Mouse (Mus musculus): ENCODE measurements at regions not wholly inside any gene's neighbourhood (a gene's known extent, or its start where the extent isn't known, plus 50 kb on each side); places are given as distances from the start of the nearest gene placed in this dataset.

DNA sequence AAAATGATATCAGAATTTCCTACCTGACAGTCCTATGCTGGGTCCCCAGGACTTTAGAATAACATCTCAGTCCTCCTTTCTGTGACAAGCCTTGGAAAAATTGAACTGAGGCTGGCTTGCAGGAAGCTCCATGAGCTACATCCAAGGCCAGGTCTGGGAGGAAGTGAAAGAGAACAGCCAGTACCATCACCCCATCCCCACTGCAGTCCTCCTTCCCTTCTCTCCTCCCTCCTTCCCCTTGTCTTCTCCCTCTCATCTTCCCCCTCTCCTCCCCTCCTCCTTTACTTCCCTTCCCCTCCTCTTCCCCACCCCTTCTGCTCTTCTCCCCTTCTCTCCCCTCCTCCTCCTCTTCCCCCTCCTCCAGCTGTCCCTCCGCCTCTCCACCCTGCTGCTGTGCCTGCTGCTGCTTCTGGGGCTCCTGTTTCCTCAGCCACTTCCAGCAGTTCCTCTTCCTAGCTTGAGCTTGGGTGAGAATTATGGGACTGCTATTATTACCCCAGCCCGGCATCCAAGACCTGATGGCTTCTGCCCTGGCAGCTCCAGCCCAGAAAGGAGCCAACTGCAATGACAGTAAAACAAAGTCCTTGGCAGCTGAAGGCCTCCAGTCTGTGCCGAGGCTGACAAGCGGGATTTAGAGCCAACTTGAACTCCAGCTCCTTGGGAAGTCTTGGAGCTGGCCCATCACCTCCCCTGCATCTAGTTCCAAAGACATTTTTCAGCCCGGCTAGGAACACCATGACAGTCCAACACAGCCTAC lies 120.8 kb downstream of the Cdc5l start (continued):
- TF ChIP-seq MXI1 (IDR thresholded peaks at IDR 0.05; ENCODE audit: low read depth, low read length) (no peak), GABPA (IDR thresholded peaks at IDR 0.05; ENCODE audit: insufficient replicate concordance, low read depth, low read length) (no peak)

DNA sequence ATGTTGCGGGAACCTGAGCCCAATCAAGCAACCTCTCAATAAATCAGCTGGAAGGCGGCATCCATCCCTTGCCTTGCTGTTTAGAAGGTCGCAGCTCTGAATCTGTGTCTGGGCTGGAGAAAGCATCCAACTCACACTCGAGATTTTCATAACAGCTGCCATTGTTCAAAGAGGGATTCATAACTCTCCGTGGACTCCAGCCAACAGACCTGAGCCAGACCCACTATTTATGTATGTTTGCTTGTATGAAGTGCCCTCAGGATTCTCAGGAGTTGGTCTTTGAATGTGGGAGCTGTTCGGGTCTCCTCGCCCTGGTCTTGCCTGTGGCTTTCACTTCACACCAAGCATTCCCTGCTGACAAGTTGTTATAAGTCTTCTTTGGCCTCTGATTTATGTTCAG lies 127.0 kb downstream of the Cdc5l start:
- no peak overlapping the region for H3K27ac ChIP-seq (ENCODE audit: insufficient read depth, low read depth)
- no peaks in the 10 kb centered on the region for H3K36me3 ChIP-seq (replicated peaks in 1 of 2; ENCODE audit: control insufficient read depth in 1 of 2, insufficient read depth in 1 of 2, low read length in 1 of 2)
- H3K4me3 ChIP-seq (replicated peaks in 1 of 3; ENCODE audit: low read depth in 2 of 3, low read length in 2 of 3, poor library complexity in 1 of 3): no peak overlapping the region
- no peaks in the 10 kb centered on the region for H3K27me3 ChIP-seq (replicated peaks)
- H3K4me2 ChIP-seq (ENCODE audit: insufficient read depth, low read depth, poor library complexity, severe bottlenecking): no peak overlapping the region
- no peaks in the 10 kb centered on the region for H3K79me2 ChIP-seq (replicated peaks; ENCODE audit: control insufficient read depth, extremely low read depth, insufficient read depth, poor library complexity, severe bottlenecking)
- no peak overlapping the region for H3K9ac ChIP-seq (ENCODE audit: insufficient read depth, low read depth)
- H3K4me1 ChIP-seq (ENCODE audit: control insufficient read depth in 1 of 2, insufficient read depth in 2 of 2): peaks cover 0 to 16% of the 10 kb centered on the region in 2 experiments; a peak in 2 of 4 replicates
- DNase-seq (ENCODE audit: extremely low read depth): no peak
- dilution Hi-C loops (cut with MboI; ENCODE audit: extremely low pct_ligation_motif_present, extremely low pct_unique_long_range_greater_than_20kb, low sequenced_read_pairs) (no loop called here), in situ Hi-C loops (cut with MboI; ENCODE audit: low pct_ligation_motif_present, low pct_unique_long_range_greater_than_20kb, low sequenced_read_pairs) (no loop called here)
- TF ChIP-seq CHD1 (IDR thresholded peaks at IDR 0.05; ENCODE audit: low read depth, low read length): no peak
- TF ChIP-seq MAZ (IDR thresholded peaks at IDR 0.05; ENCODE audit: low read depth, low read length): no peak
- TF ChIP-seq PAX5 (IDR thresholded peaks at IDR 0.05; ENCODE audit: low read length): no peak
- no peak for TF ChIP-seq E2F4 (IDR thresholded peaks at IDR 0.05; ENCODE audit: insufficient replicate concordance, low read depth, low read length)
- no peak for TF ChIP-seq HCFC1 (IDR thresholded peaks at IDR 0.05; ENCODE audit: low read depth, low read length)
- no peak for TF ChIP-seq MAFK (IDR thresholded peaks at IDR 0.05; ENCODE audit: insufficient replicate concordance, low read length)
- TF ChIP-seq JUN (IDR thresholded peaks at IDR 0.05; ENCODE audit: insufficient read depth, low read depth, low read length): no peak
- TF ChIP-seq RCOR1 (conservative IDR thresholded peaks at IDR 0.05; ENCODE audit: low read depth, low read length): no peak
- no peak for TF ChIP-seq ETS1 (conservative IDR thresholded peaks at IDR 0.05; ENCODE audit: low read depth, low read length)
- TF ChIP-seq USF1 (IDR thresholded peaks at IDR 0.05; ENCODE audit: low read depth, low read length): no peak
- no peak for TF ChIP-seq ZKSCAN1 (IDR thresholded peaks at IDR 0.05; ENCODE audit: borderline replicate concordance, low read depth, low read length)
- TF ChIP-seq MAX (IDR thresholded peaks at IDR 0.05; ENCODE audit: low read length): no peak
- TF ChIP-seq USF2 (conservative IDR thresholded peaks at IDR 0.05; ENCODE audit: low read depth, low read length): no peak
- no peak for TF ChIP-seq NELFE (IDR thresholded peaks at IDR 0.05; ENCODE audit: low read depth, low read length)
- no peak for TF ChIP-seq KAT2A (IDR thresholded peaks at IDR 0.05; ENCODE audit: insufficient replicate concordance, low read length)
- H3K9me3 ChIP-seq (replicated peaks; ENCODE audit: low read length): peaks cover 3% of the 10 kb centered on the region

DNA sequence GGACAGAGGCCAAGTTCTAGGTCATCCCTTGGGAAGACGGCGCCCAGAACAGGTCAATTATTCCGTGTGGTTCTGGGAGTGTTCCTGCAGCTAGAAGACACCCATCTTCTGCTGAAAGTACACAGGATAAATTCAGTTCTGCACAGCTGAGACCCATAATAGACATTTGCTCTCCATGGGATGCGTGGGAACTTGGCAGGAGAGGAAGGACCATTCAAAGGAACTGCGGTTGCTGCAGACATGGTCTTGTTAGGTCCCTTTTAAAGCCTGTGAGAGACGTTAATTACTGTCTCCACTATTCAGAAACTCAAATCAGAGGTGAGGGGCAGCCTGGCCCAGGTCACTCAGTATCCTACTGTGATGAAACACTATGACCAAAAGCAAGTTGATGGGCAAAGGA lies 130.4 kb downstream of the Cdc5l start:
- Histone ChIP-seq H3K4me3 (replicated peaks in 1 of 3; ENCODE audit: low read depth in 2 of 3, low read length in 2 of 3, poor library complexity in 1 of 3) (no peak overlapping the region), H3K27me3 (replicated peaks) (no peaks in the 10 kb centered on the region), H3K4me1 (ENCODE audit: control insufficient read depth in 1 of 2, insufficient read depth in 2 of 2) (peaks cover 3 to 30% of the 10 kb centered on the region in 2 experiments), H3K9ac (ENCODE audit: insufficient read depth, low read depth) (no peak overlapping the region), H3K79me2 (replicated peaks; ENCODE audit: control insufficient read depth, extremely low read depth, insufficient read depth, poor library complexity, severe bottlenecking) (no peaks in the 10 kb centered on the region), H3K27ac (ENCODE audit: insufficient read depth, low read depth) (no peak overlapping the region), H3K9me3 (replicated peaks; ENCODE audit: low read length) (no peaks in the 10 kb centered on the region), H3K36me3 (replicated peaks in 1 of 2; ENCODE audit: control insufficient read depth in 1 of 2, insufficient read depth in 1 of 2, low read length in 1 of 2) (no peaks in the 10 kb centered on the region), H3K4me2 (ENCODE audit: insufficient read depth, low read depth, poor library complexity, severe bottlenecking) (no peak overlapping the region)
- dilution Hi-C loops (cut with MboI; ENCODE audit: extremely low pct_ligation_motif_present, extremely low pct_unique_long_range_greater_than_20kb, low sequenced_read_pairs): no loop called here
- in situ Hi-C loops (cut with MboI; ENCODE audit: low pct_ligation_motif_present, low pct_unique_long_range_greater_than_20kb, low sequenced_read_pairs): no loop called here
- DNase-seq (ENCODE audit: extremely low read depth): no peak
- TF ChIP-seq ZNF384 (IDR thresholded peaks at IDR 0.05; ENCODE audit: low read depth, low read length) (no peak), JUND (conservative IDR thresholded peaks at IDR 0.05; ENCODE audit: low read depth, low read length) (no peak), MYC (IDR thresholded peaks at IDR 0.05; ENCODE audit: low read depth, low read length) (no peak), UBTF (IDR thresholded peaks at IDR 0.05; ENCODE audit: low read depth, low read length) (no peak), USF2 (conservative IDR thresholded peaks at IDR 0.05; ENCODE audit: low read depth, low read length) (no peak), ETS1 (conservative IDR thresholded peaks at IDR 0.05; ENCODE audit: low read depth, low read length) (no peak), TCF12 (IDR thresholded peaks at IDR 0.05; ENCODE audit: low read depth, low read length) (no peak), POLR2A (IDR thresholded peaks at IDR 0.05; ENCODE audit: low read depth, low read length) (no peak), ZC3H11A (IDR thresholded peaks at IDR 0.05; ENCODE audit: low read depth, low read length) (no peak), JUN (IDR thresholded peaks at IDR 0.05; ENCODE audit: insufficient read depth, low read depth, low read length) (no peak), TBP (conservative IDR thresholded peaks at IDR 0.05; ENCODE audit: low read depth, low read length) (no peak), RCOR1 (conservative IDR thresholded peaks at IDR 0.05; ENCODE audit: low read depth, low read length) (no peak), ZMIZ1 (IDR thresholded peaks at IDR 0.05; ENCODE audit: low read depth, low read length) (no peak), KAT2A (IDR thresholded peaks at IDR 0.05; ENCODE audit: insufficient replicate concordance, low read length) (no peak), CHD2 (IDR thresholded peaks at IDR 0.05; ENCODE audit: low read length) (no peak), GABPA (IDR thresholded peaks at IDR 0.05; ENCODE audit: insufficient replicate concordance, low read depth, low read length) (no peak), SMC3 (IDR thresholded peaks at IDR 0.05; ENCODE audit: low read depth, low read length) (no peak), RAD21 (IDR thresholded peaks at IDR 0.05; ENCODE audit: low read depth, low read length) (no peak), E2F4 (IDR thresholded peaks at IDR 0.05; ENCODE audit: insufficient replicate concordance, low read depth, low read length) (no peak)
